Mouse (Mus musculus): ENCODE measurements around the gene Fcer1g. TPM values are rescaled to one million over a fixed set of nuclear protein-coding genes. Genes with fewer than 3 reads are reported as not detected.
A peak's percentile ranks its signal among the peaks of the same experiment; 100 is the strongest.

Fcer1g gene
- polyA plus RNA-seq, 1 experiment from 2014 or later = 40.7 TPM

- Histone ChIP-seq H3K4me3 (peak within 1 kb of the TSS; percentile 72), H3K9ac (peak within 1 kb of the TSS; percentile 68), H3K36me3 (peaks cover 23% of the 10 kb centered on the region), H3K4me1 (peaks cover 13% of the 10 kb centered on the region), H3K9me3 (no peaks in the 10 kb centered on the region), H3K4me2 (peak within 1 kb of the TSS; percentile 89), H3K27me3 (no peaks in the 10 kb centered on the region), H3K27ac (peak within 1 kb of the TSS; percentile 89)
- 2% methylated on average over 28 of the region's 28 CpGs for WGBS
- ATAC-seq (ENCODE audit: insufficient number of reproducible peaks, insufficient read depth, low FRiP score, low TSS enrichment, low read depth) = peak; percentile 98
These were observed 11.7 kb downstream of the Fcer1g start, which contains the start of gene Tomm40l for GRCm38 (mm10) chr1:171222238-171223155. Gene Tomm40l (minus strand): TSS chr1:171222514.

GRCm38 (mm10) chr1:171221281-171222193 lies 12.6 kb downstream of the Fcer1g start:
- no peaks in the 10 kb centered on the region for H3K9me3 ChIP-seq
- H3K36me3 ChIP-seq = peaks cover 23% of the 10 kb centered on the region
- H3K4me3 ChIP-seq = peak overlapping the region; percentile 72
- no peaks in the 10 kb centered on the region for H3K27me3 ChIP-seq
- H3K27ac ChIP-seq = no peak overlapping the region
- peak overlapping the region; percentile 68 for H3K9ac ChIP-seq
- WGBS = 6% methylated on average over 22 of the region's 22 CpGs
- H3K4me2 ChIP-seq = peak overlapping the region; percentile 89
- no peak for ATAC-seq (ENCODE audit: insufficient number of reproducible peaks, insufficient read depth, low FRiP score, low TSS enrichment, low read depth)
- H3K4me1 ChIP-seq = peaks cover 13% of the 10 kb centered on the region

- Histone ChIP-seq H3K4me1 (peaks cover 13% of the 10 kb centered on the region), H3K36me3 (peaks cover 23% of the 10 kb centered on the region), H3K9me3 (no peaks in the 10 kb centered on the region), H3K27me3 (no peaks in the 10 kb centered on the region), H3K27ac (no peak overlapping the region), H3K9ac (no peak overlapping the region), H3K4me2 (peak overlapping the region; percentile 89), H3K4me3 (peak overlapping the region; percentile 72)
- ATAC-seq (ENCODE audit: insufficient number of reproducible peaks, insufficient read depth, low FRiP score, low TSS enrichment, low read depth) = no peak; the same call in 1 of the 2 replicates
- WGBS = 7% methylated on average over 10 of the region's 10 CpGs
These were observed 13.3 kb downstream of the Fcer1g start for GRCm38 (mm10) chr1:171220871-171221270.

GRCm38 (mm10) chr1:171216241-171216955 lies 17.8 kb downstream of the Fcer1g start:
- Histone ChIP-seq H3K4me2 (no peak overlapping the region), H3K9me3 (no peaks in the 10 kb centered on the region), H3K27me3 (no peaks in the 10 kb centered on the region), H3K9ac (no peak overlapping the region), H3K4me1 (peaks cover 8% of the 10 kb centered on the region), H3K27ac (no peak overlapping the region), H3K36me3 (peaks cover 23% of the 10 kb centered on the region), H3K4me3 (no peak overlapping the region)
- no peak for ATAC-seq (ENCODE audit: insufficient number of reproducible peaks, insufficient read depth, low FRiP score, low TSS enrichment, low read depth)
- WGBS = 89% methylated on average over 18 of the region's 18 CpGs

- H3K27me3 ChIP-seq = no peaks in the 10 kb centered on the region
- H3K9ac ChIP-seq = no peak within 1 kb of the TSS
- no peak for ATAC-seq (ENCODE audit: insufficient number of reproducible peaks, insufficient read depth, low FRiP score, low TSS enrichment, low read depth)
- H3K4me3 ChIP-seq = no peak within 1 kb of the TSS
- peaks cover 10% of the 10 kb centered on the region for H3K36me3 ChIP-seq
- 64% methylated on average over 10 of the region's 10 CpGs for WGBS
- H3K27ac ChIP-seq = no peak within 1 kb of the TSS
- no peaks in the 10 kb centered on the region for H3K4me1 ChIP-seq
- H3K9me3 ChIP-seq = no peaks in the 10 kb centered on the region
- H3K4me2 ChIP-seq = no peak within 1 kb of the TSS
These were observed 20.2 kb downstream of the Fcer1g start, which contains the start of gene Nr1i3 for GRCm38 (mm10) chr1:171213801-171214496. Gene Nr1i3 (plus strand): TSS chr1:171213970.

GRCm38 (mm10) chr1:171212854-171213253 lies 21.3 kb downstream of the Fcer1g start:
- no peak overlapping the region for H3K27ac ChIP-seq
- no peak overlapping the region for H3K4me3 ChIP-seq
- no peak for ATAC-seq (ENCODE audit: insufficient number of reproducible peaks, insufficient read depth, low FRiP score, low TSS enrichment, low read depth)
- H3K27me3 ChIP-seq = no peaks in the 10 kb centered on the region
- 40% methylated on average over 3 of the region's 3 CpGs for WGBS
- no peaks in the 10 kb centered on the region for H3K4me1 ChIP-seq
- H3K36me3 ChIP-seq = no peaks in the 10 kb centered on the region
- no peak overlapping the region for H3K4me2 ChIP-seq
- no peak overlapping the region for H3K9ac ChIP-seq
- H3K9me3 ChIP-seq = no peaks in the 10 kb centered on the region

- Histone ChIP-seq H3K27me3 (0 out of 2 replicates have a peak, but pooled peaks cover 2% of the 10 kb centered on the region), H3K9ac (no peak overlapping the region), H3K4me3 (no peak overlapping the region), H3K27ac (no peak overlapping the region), H3K4me1 (no peaks in the 10 kb centered on the region), H3K36me3 (no peaks in the 10 kb centered on the region), H3K4me2 (no peak overlapping the region), H3K9me3 (no peaks in the 10 kb centered on the region)
- WGBS = 29% methylated on average over 4 of the region's 4 CpGs
- ATAC-seq (ENCODE audit: insufficient number of reproducible peaks, insufficient read depth, low FRiP score, low TSS enrichment, low read depth) = no peak
These were observed 24.8 kb downstream of the Fcer1g start for GRCm38 (mm10) chr1:171209409-171209808.

- 76% methylated on average over 6 of the region's 6 CpGs for WGBS
- no peaks in the 10 kb centered on the region for H3K36me3 ChIP-seq
- ATAC-seq (ENCODE audit: insufficient number of reproducible peaks, insufficient read depth, low FRiP score, low TSS enrichment, low read depth) = no peak
- H3K4me1 ChIP-seq = no peaks in the 10 kb centered on the region
- H3K9me3 ChIP-seq = no peaks in the 10 kb centered on the region
- H3K27me3 ChIP-seq = 0 out of 2 replicates have a peak, but pooled peaks cover 2% of the 10 kb centered on the region
- no peak overlapping the region for H3K9ac ChIP-seq
- H3K4me2 ChIP-seq = no peak overlapping the region
- no peak overlapping the region for H3K4me3 ChIP-seq
- no peak overlapping the region for H3K27ac ChIP-seq
These were observed 28.3 kb downstream of the Fcer1g start for GRCm38 (mm10) chr1:171205704-171206493.

GRCm38 (mm10) chr1:171204249-171204644 lies 29.9 kb downstream of the Fcer1g start:
- WGBS = 39% methylated on average over 7 of the region's 7 CpGs
- ATAC-seq (ENCODE audit: insufficient number of reproducible peaks, insufficient read depth, low FRiP score, low TSS enrichment, low read depth) = no peak
- no peak overlapping the region for H3K9ac ChIP-seq

More at GRCm38 (mm10) chr1:171204249-171204644, 29.9 kb downstream of the Fcer1g start:
- no peak overlapping the region for H3K4me3 ChIP-seq
- H3K36me3 ChIP-seq = no peaks in the 10 kb centered on the region
- no peaks in the 10 kb centered on the region for H3K9me3 ChIP-seq
- no peak overlapping the region for H3K4me2 ChIP-seq
- H3K4me1 ChIP-seq = no peaks in the 10 kb centered on the region
- no peak overlapping the region for H3K27ac ChIP-seq
- 0 out of 2 replicates have a peak, but pooled peaks cover 5% of the 10 kb centered on the region for H3K27me3 ChIP-seq
